Mouse (Mus musculus) layer of hippocampus, postnatal 36 days (tissue): ENCODE measurements around the gene Pmvk. TPM values are rescaled to one million over a fixed set of nuclear protein-coding genes. Genes with fewer than 3 reads are reported as not detected.

Experiments
- DNase-seq, 2 experiments: peaks; one replicate each; pipeline ENCODE4 v3.0.0; 2022
- total RNA-seq, 2 experiments: library from RNA; stranded (reverse); gene quantifications; 2 replicates each; pipeline ENCODE4 v1.2.3; 2021

Pmvk gene
- total RNA-seq, 2 experiments from 2014 or later = 28.3 to 28.4 TPM

DNA sequence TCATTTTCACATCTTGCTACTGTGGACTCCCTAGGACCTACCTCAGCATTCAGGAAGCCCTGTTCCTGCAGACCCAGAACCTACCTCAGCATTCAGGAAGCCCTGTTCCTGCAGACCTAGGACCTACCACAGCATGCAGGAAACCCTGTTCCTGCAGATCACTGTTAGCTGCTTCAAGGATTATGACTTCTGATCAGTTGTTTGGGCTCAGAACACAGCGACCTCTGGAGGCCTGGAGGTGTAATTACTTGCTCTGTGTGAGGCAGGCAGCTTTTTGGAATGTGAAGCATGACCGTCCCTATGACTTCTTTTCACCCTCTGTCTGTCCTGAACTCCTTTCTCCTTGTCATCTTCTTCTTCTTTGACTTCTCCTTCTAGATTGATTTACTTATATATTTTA, 27.1 kb downstream of the Pmvk start:
- DNase-seq = no peak

DNA sequence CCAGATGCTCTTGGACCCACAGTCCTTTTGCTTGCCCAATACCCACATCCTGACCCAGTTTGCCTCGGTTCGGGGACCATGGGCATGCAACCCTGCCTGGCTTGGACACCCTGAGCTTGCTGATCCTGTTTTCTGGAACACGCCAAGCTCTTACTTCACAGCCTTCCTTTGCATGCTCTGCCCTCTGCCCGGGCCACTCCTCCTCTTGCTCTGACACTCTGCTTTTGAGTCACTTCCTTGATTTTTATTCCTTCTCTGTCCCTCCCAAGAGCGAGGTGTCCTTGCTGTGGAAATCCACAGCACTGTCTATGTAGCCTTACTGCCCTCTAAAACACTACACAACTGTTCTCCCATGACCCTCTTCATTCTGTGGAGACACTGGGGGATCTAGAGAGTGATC, 27.9 kb downstream of the Pmvk start:
- DNase-seq = no peak

DNA sequence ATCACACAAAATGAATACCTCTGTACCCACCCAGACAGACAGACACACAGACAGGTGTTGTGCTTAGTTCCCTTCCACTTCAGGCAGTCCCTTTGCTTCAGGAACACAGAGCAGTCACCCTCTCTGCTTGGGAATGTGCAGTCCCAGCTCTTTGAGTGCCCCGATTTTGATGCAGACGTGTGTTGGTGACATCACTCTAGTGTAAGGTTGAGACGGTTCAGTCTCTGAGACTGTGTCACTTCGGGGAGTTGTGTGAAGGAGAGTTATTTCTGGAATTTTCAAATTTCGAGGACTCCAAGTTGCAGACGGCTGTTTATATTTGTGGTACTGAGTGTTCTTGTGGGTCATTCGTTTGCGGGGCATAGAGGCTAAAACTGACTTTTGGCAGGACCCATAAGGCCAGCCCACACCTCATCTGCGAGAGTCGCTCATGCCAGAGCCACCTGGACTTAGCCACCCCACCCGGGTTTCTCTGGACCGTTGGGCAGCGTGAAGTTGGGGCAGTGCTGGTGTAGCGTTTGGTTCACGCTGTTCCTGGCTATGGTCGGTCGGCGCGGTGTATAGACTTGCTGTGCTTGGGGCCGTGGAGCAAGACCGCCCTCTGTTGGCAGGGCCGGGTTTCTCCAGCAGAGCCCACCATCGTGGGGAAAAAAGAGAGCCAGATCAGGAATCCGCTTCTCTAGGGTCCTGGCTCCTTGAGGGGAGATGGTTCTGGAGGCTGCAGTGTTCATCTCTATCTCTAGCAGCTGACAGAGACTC, 30.6 kb downstream of the Pmvk start:
- peak; percentile 48 to 50 for DNase-seq

- no peak for DNase-seq
Measured at GRCm38 (mm10) chr3:89486111-89486510, 31.8 kb downstream of the Pmvk start.

DNA sequence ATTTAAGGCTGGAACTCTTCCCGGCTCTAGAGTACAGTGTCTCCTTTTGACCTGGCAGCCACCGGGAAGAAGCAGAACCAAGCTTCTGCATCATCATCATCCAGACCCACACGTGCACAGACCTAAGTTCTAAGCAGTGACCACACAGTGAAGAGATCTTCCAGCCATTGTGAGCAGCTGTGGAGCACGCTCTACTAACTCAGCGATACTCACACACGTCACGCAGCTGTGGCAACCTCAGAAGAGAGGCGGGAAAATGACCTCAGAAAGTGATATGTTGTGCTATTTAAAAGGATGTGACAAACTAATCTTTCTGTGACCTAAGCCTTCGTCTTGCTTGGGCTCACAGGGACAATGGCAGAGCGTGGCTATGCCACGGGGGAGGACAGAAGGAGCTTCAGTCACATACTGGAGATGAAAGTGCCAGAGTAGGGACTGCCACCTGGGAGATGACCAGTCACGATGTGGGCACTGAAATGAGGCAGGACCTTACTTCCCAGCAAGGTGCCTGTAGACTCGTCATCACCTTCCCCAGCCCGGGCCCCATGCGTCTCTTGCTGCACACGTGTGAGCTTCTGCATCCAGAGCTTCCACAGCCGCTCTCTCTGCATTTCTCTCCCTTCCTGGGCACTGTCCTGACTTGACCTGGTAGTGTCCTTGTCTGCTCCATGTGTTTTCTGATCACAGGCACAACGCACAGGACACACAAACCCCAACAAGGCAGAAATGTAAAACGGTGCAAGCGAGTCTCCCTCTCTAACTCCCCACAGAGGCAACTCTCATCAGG, 32.8 kb downstream of the Pmvk start:
- DNase-seq = no peak

DNA sequence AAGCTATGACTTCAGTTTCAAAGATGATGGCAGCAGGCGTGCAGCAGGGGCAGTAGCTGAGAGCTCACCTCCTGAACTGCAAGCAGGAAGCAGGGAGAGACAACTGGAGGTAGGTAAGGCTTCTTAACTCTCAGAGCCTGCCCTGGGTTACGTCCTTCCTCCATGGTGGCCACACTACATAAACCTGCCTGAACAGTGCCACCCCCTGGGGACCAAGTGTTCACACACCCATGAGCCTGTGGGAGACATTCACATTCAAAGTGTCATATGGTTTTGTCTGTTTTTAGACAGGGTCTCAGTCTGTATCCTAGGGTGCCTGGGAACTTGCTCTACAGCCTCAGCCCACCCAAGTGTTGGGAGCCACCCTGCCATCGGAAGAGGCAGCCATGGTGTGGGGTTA, 36.4 kb downstream of the Pmvk start:
- DNase-seq = no peak

DNA sequence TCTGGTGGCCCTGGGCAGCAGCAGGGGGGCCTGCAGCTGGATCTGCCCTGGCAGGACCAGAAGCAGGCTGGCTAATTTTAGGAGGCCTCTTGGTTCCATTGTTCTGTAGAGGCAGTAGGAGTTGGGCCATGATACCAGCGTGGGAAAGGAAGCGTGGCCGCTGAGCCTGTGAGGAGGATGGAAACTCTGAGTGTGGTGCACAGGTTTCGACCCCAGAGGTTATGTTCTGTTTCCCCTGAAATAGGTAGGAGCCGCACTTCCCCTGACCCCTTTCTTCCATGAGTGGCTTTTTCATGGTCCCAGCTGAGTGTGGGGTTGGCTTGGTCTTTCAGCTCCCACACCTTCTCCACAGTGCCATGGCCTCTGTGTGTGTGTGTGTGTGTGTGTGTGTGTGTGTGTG, 37.2 kb downstream of the Pmvk start:
- no peak for DNase-seq

- no peak for DNase-seq
Measured at GRCm38 (mm10) chr3:89492701-89493151, 38.4 kb downstream of the Pmvk start.

DNA sequence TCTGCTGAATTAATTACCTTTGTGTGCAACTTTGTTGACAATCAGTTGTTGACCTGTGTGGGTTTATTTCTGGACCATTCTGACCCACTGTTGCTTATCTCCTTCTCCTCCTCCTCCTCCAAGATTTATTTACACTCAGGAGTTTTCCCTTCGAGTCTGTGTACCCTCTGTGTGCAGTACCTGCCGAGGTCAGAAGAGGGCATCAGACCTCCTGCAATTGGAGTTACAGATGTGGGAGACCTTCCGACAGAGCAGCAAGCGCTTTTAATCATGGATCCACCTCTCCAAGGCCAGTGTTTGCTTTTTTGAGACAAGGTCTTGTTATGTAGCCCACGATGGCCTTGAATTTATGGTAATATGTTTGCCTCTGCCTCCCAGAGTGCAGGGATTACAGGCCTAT, 40.3 kb downstream of the Pmvk start:
- DNase-seq = no peak

DNA sequence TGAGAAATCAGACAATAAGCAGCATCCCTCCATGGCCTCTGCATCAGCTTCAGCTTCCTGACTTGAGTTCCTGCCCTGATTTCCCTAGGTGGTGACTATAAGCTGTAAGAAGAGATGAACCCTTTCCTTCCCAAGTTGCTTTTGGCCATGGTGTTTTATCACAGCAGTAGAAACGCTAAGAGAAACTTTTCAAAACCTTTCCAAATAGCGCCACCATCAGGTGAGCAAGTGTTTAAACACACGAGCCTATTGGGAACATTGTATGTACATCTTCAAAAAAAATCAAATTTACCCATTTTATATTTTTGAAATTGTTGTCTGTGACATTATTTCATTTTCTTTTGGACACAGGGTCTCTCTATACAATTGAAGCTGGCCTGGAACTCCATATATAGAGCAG, 42.0 kb downstream of the Pmvk start:
- DNase-seq = no peak

GRCm38 (mm10) chr3:89499696-89500095, 45.4 kb downstream of the Pmvk start:
- no peak for DNase-seq

DNA sequence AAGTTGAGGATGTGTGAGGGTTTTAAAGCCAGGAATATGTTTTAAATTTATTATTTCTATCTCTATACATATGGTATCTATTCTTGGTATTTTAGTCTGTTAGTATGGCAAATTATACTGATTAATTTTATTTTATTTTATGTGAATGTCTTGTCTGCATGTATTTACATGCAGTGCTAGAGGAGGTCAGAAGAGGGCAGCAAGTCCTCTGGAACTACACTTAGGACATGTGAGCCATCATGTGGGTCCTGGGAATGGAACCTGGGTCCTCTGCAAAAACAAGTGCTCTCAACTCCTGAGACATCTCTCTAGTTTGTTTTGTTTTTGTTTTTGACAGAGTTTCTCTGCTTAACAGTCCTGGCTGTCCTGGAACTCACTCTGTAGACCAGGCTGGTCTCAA, 47.1 kb downstream of the Pmvk start:
- no peak for DNase-seq

- no peak for DNase-seq
Measured at GRCm38 (mm10) chr3:89502551-89502950, 48.2 kb downstream of the Pmvk start.

- DNase-seq = peak; percentile 38 to 56
Measured at GRCm38 (mm10) chr3:89508041-89508440, 53.7 kb downstream of the Pmvk start.

GRCm38 (mm10) chr3:89510979-89511378, 56.6 kb downstream of the Pmvk start:
- peak in 1 of 2 experiments; percentile 38 for DNase-seq

DNA sequence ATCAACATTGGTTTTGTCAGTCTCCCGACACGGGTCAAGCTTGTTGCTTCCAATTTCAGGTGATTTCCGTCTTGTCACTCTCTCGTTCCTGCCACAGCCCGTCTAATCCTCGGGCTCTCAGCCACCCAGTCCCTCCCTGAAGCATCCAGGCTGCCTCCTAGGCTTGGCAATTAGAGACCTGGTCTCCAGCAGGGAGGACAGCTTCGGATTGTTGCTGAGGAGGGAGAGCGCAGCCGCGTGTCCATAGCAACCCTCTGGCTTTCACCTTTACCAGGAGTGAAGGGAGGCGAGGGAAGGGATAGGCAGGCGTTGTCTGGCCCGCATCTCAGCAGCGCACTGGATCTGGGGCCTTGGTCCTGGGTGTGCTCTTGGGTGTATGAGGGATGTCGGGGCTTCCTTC, 57.1 kb downstream of the Pmvk start:
- no peak for DNase-seq

- no peak for DNase-seq
Measured at GRCm38 (mm10) chr3:89512225-89512624, 57.9 kb downstream of the Pmvk start.

DNA sequence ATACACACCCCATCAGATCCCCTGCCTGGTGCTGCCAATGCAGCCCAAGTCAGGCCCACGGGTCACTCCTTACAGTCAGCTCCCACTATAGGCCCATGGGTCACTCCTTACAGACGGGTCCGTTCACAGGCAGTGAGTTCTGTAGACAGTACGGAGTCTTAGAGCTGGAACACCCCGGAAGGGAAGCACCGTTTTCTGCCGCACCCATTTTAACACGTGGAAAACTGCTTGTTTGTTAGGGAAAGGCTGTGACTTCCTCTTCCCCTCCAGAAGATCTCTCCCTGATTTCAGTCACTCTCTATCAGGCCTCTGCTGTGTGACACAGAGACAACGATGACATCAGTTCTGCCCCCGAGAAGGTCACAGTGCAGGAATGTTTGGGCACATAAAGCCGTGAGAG, 61.1 kb downstream of the Pmvk start:
- no peak for DNase-seq

DNA sequence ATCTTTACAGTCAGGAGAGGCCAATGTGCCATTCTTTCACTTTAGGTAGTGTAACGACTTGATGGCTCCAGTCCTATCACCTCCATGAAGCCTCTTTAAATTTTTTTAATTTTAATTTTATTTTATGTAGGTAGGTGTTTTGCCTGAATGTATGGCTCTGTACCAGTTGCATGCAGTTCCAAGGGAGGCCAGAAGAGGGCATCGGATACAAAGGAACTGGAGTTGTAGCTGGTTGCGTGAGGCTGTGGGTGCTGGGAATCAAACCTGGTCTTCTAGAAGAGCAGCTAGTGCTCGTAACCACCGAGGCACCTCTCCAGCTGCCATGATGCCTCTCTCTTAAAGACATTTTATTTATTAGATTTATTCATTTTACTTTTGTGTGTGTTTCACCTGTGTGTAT, 62.0 kb downstream of the Pmvk start:
- DNase-seq = no peak

Other genes with a start within 250 kb of the Pmvk start
- 10 to 100 TPM; 37.7 to 38.1 TPM for gene Thbs3, start 239.4 kb upstream of the Pmvk start, total RNA-seq
- gene Mtx1, start 227.5 kb upstream of the Pmvk start, total RNA-seq = 10 to 100 TPM; 89.5 to 93.8 TPM
- gene Muc1, start 225.5 kb upstream of the Pmvk start, total RNA-seq = 1 to 10 TPM in 1 of 2 experiments, under 1 TPM in 1; 0.61 to 1.0 TPM
- gene Krtcap2, start 208.6 kb upstream of the Pmvk start, total RNA-seq = 10 to 100 TPM; 71.4 to 86.2 TPM
- gene Trim46, start 208.2 kb upstream of the Pmvk start, total RNA-seq = 10 to 100 TPM; 86.7 to 93.7 TPM
- 10 to 100 TPM; 50.4 to 65.2 TPM for gene Dpm3, start 195.2 kb upstream of the Pmvk start, total RNA-seq
- gene Slc50a1, start 184.0 kb upstream of the Pmvk start, total RNA-seq = 10 to 100 TPM; 44.0 to 47.1 TPM
- gene Efna1, start 173.4 kb upstream of the Pmvk start, total RNA-seq = 1 to 10 TPM; 8.8 to 9.9 TPM
- gene Efna3, start 131.6 kb upstream of the Pmvk start, total RNA-seq = 10 to 100 TPM; 67.0 to 69.9 TPM
- gene Efna4, start 116.5 kb upstream of the Pmvk start, total RNA-seq = under 1 TPM; 0.56 to 0.62 TPM
- gene Adam15, start 104.5 kb upstream of the Pmvk start, total RNA-seq = 100 to 1,000 TPM; 108 to 123 TPM
- gene Dcst2, start 92.6 kb upstream of the Pmvk start, total RNA-seq = under 1 TPM in 1 of 2 experiments, not detected in 1; 0.43 TPM
- not detected for gene Dcst1, start 89.3 kb upstream of the Pmvk start, total RNA-seq
- 10 to 100 TPM; 15.1 to 16.1 TPM for gene Zbtb7b, start 59.8 kb upstream of the Pmvk start, total RNA-seq
- gene Lenep, start 51.7 kb upstream of the Pmvk start, total RNA-seq = 1 to 10 TPM; 4.6 to 6.3 TPM
- 10 to 100 TPM; 35.8 to 39.2 TPM for gene Flad1, start 42.7 kb upstream of the Pmvk start, total RNA-seq
- gene Cks1b, start 36.2 kb upstream of the Pmvk start, total RNA-seq = 1 to 10 TPM; 3.1 TPM
- gene Shc1, start 36.1 kb upstream of the Pmvk start, total RNA-seq = 10 to 100 TPM; 12.1 to 12.4 TPM
- gene Pygo2, start 24.3 kb upstream of the Pmvk start, total RNA-seq = 10 to 100 TPM; 59.4 to 64.8 TPM
- gene Pbxip1, start 17.8 kb upstream of the Pmvk start, total RNA-seq = 10 to 100 TPM; 38.3 to 43.4 TPM
- gene Kcnn3, start 65.6 kb downstream of the Pmvk start, total RNA-seq = 10 to 100 TPM; 24.4 to 29.0 TPM